Mouse (Mus musculus) kidney, postnatal 36 days (tissue): ENCODE measurements around the gene Hcfc1r1.

Source experiments
- DNase-seq, 2 experiments: peaks; one replicate each; pipeline ENCODE4 v3.0.0; 2021 to 2022; ENCODE audit warnings: mixed read lengths in 2 of 2

Gene Hcfc1r1

GRCm38 (mm10) chr17:23722376-23723125 lies 49.2 kb downstream of the Hcfc1r1 start, which contains the start of gene 1520401A03Rik:
Gene 1520401A03Rik (minus strand): TSS chr17:23722783.
- DNase-seq = no peak
